Mouse (Mus musculus) E14TG2a.4 (cell line): ENCODE data around the gene Adamtsl4.
"Not testable (repeated sequence)": the region's sequence is repeated elsewhere in the genome, so short reads cannot be mapped to it uniquely, and the experiment has no call there.

ENCODE experiments used
- H3K27me3 ChIP-seq: 2 replicates; pipeline ENCODE4 v1.6.1; 2014; ENCODE audit warnings: low read length, control low read depth; ENCODE audit not compliant: insufficient read depth
- H3K36me3 ChIP-seq: 2 replicates; pipeline ENCODE4 v1.6.1; 2014; ENCODE audit warnings: low read length, control low read depth; ENCODE audit not compliant: insufficient read depth
- H3K4me1 ChIP-seq: replicated peaks from 2 replicates; pipeline ENCODE4 v1.6.1; 2014; ENCODE audit warnings: low read depth, low read length, control low read depth
- H3K4me3 ChIP-seq: replicated peaks from 2 replicates; pipeline ENCODE4 v1.5.1; 2014; ENCODE audit warnings: mild to moderate bottlenecking, low read length
- H3K9me3 ChIP-seq: 2 replicates; pipeline ENCODE4 v1.6.1; 2014; ENCODE audit warnings: low read length, control low read depth
- CTCF ChIP-seq: conservative IDR thresholded peaks from 2 replicates; pipeline ENCODE4 v1.5.1; 2014; ENCODE audit warnings: low read length
- NANOG ChIP-seq: IDR thresholded peaks from 2 replicates; pipeline ENCODE4 v1.6.1; 2014; ENCODE audit warnings: borderline replicate concordance, low read length, mixed read lengths
- POU5F1 ChIP-seq: IDR thresholded peaks from 2 replicates; pipeline ENCODE4 v1.6.1; 2014; ENCODE audit warnings: low read length, borderline replicate concordance

Gene Adamtsl4

DNA sequence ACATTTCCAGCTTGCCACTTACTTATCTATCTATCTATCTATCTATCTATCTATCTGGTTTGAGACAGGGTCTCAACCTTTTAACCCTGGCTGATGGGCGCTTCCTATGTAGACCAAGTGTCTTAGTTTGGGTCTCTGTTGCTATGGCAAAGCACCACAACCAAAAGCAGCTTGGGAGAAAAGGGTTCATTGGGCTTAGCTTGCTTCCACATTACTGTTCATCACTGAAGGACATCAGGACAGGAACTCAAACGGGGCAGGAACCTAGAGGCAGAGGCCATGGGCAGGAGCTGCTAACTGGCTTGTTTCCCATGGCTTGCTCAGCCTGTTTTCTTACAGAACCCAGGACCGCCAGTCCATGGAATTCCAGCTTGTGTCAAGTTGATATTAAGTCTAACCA lies 30.6 kb downstream of the Adamtsl4 start:
- no peak for TF ChIP-seq NANOG
- no peak for TF ChIP-seq POU5F1
- no peak for TF ChIP-seq CTCF
- H3K4me1 ChIP-seq, result peaks cover 51% of the 10 kb centered on the region
- peaks cover 39% of the 10 kb centered on the region for H3K36me3 ChIP-seq
- no peaks in the 10 kb centered on the region for H3K9me3 ChIP-seq
- H3K4me3 ChIP-seq, result peak overlapping the region; percentile 93
- no peaks in the 10 kb centered on the region for H3K27me3 ChIP-seq

DNA sequence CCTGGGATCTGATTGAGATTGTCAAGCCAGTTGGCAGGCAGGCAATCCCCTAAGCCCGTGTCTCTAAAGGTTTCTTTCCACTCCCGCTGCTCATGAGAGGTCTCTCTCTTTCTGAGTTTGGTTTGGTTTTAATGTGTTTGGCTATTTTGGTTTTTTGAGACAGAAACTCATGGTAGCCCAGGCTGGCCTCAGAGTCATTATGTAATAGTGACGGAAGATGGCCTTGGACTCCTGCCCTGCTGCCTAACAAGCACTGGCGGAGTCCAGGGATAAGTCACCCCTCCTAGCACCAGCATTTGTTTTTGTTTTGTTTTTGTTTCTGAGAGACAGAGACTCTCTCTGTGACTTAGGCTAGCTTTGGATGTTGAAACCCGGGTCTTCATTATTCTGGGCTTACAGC lies 32.3 kb downstream of the Adamtsl4 start:
- H3K9me3 ChIP-seq, result no peaks in the 10 kb centered on the region
- H3K4me1 ChIP-seq, result peaks cover 68% of the 10 kb centered on the region
- no peak for TF ChIP-seq CTCF
- TF ChIP-seq POU5F1, result no peak
- TF ChIP-seq NANOG, result no peak
- H3K36me3 ChIP-seq, result peaks cover 22% of the 10 kb centered on the region
- no peaks in the 10 kb centered on the region for H3K27me3 ChIP-seq
- H3K4me3 ChIP-seq, result peak overlapping the region; percentile 29; the same call in 1 of the 2 replicates

DNA sequence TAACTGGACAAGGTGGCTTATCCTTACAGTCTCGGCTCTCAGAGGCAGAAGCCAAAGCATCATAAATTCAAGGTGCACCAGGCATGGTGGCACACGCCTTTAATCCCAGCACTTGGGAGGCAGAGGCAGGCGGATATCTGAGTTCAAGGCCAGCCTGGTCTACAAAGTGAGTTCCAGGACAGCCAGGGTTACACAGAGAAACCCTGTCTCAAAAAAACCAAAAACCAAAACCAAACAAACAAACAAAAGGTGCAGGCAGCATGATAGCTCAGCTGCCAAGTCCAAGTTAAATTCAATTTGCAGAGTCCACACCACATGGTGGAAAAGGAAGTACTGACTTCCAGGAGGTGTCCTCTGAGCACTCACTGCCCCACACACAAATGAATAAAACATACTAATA lies 33.3 kb downstream of the Adamtsl4 start:
- Histone ChIP-seq H3K4me3 (peak overlapping the region; percentile 67), H3K36me3 (peaks cover 11% of the 10 kb centered on the region; the same call in 1 of the 2 replicates), H3K4me1 (peaks cover 78% of the 10 kb centered on the region)
- H3K9me3 ChIP-seq, H3K27me3 ChIP-seq: not testable (repeated sequence)

DNA sequence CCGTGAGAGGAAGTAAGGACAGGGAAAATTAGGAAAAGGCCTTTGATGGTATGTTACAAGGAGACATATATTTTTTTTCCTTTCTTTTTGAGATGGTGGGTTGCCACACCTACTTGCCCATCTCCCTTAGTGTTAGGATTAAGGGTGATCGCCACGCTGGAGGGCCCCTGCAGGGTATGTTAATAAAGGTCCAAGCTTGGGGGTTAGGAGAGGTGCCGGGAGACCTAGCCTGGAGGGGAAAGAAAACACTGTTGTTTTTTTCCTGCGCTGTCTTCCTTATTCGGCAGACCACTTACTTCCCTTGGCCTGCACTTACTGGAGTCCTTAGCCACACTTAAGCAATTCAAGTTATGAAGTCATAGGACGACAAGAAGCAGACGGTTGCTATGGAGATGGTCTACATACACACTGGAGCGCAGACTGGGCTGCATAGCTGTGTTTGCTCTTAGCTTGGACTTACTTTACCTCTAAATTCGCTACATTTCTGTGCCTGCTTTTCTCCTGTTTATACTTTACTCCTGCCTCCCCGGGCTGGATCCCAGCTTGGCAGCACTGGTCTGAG lies 34.2 kb downstream of the Adamtsl4 start:
- TF ChIP-seq NANOG (no peak), POU5F1 (no peak), CTCF (no peak)
- Histone ChIP-seq H3K36me3 (peaks cover 11% of the 10 kb centered on the region; the same call in 1 of the 2 replicates), H3K4me3 (peak overlapping the region; percentile 67), H3K27me3 (no peaks in the 10 kb centered on the region), H3K9me3 (no peaks in the 10 kb centered on the region), H3K4me1 (peaks cover 86% of the 10 kb centered on the region)

DNA sequence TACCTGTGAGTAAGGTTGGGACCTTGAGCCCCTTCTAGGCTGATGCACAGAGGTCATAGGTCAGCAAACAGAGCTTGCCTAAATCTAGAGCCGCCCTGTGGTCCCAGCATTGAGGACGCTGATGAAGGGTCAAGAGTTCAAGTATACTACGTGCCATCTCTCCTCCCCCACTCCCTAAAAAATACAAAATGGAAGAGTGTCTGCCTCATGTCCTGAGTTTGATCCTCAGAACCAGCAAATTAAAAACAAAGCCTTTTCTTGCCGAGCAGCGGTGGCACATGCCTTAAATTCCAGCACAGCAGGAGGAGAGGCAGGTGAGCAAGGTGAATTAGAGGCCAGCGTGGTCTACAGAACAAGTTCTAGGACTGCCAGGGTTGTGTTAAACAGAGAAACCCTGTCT lies 34.8 kb downstream of the Adamtsl4 start:
- TF ChIP-seq NANOG (peak; percentile 33; the same call in 1 of the 2 replicates), POU5F1 (no peak)
- Histone ChIP-seq H3K4me1 (peaks cover 93% of the 10 kb centered on the region), H3K9me3 (no peaks in the 10 kb centered on the region), H3K27me3 (no peaks in the 10 kb centered on the region), H3K4me3 (peak overlapping the region; percentile 70), H3K36me3 (peaks cover 11% of the 10 kb centered on the region; the same call in 1 of the 2 replicates)

DNA sequence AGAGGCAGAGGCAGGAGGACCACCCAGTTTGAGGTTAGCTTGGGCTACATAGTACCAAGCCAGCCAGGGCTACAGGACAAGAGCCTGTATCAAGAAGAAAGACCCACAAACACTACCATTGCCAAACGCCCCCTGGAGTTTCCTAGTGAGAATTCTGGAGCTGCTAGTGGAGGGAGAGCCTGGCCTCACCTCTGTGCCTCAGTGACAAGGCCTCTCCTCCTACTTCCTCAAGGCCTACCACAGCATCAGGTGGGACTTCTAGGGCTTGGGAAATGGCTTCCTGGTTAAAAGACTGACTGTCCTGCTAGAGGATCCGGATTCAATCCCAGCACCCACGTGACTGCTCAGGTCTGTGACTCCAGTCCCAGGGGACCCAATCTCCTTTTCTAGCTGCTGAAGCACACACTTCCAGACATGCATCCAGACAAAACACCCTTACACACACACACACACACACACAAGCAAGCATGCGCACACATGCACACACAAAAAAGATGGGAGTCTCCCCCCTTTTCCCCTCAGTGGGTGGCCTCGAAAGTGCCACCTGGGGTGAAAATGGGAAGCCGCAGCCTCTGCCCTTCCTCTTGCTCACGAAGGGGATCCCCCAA lies 35.4 kb downstream of the Adamtsl4 start:
- no peaks in the 10 kb centered on the region for H3K9me3 ChIP-seq
- TF ChIP-seq POU5F1 (no peak), NANOG (no peak), CTCF (no peak; the same call in 1 of the 2 replicates)
- H3K4me1 ChIP-seq, result peaks cover 93% of the 10 kb centered on the region
- H3K27me3 ChIP-seq, result no peaks in the 10 kb centered on the region
- peaks cover 7% of the 10 kb centered on the region; the same call in 1 of the 2 replicates for H3K36me3 ChIP-seq
- H3K4me3 ChIP-seq, result peak overlapping the region; percentile 70

DNA sequence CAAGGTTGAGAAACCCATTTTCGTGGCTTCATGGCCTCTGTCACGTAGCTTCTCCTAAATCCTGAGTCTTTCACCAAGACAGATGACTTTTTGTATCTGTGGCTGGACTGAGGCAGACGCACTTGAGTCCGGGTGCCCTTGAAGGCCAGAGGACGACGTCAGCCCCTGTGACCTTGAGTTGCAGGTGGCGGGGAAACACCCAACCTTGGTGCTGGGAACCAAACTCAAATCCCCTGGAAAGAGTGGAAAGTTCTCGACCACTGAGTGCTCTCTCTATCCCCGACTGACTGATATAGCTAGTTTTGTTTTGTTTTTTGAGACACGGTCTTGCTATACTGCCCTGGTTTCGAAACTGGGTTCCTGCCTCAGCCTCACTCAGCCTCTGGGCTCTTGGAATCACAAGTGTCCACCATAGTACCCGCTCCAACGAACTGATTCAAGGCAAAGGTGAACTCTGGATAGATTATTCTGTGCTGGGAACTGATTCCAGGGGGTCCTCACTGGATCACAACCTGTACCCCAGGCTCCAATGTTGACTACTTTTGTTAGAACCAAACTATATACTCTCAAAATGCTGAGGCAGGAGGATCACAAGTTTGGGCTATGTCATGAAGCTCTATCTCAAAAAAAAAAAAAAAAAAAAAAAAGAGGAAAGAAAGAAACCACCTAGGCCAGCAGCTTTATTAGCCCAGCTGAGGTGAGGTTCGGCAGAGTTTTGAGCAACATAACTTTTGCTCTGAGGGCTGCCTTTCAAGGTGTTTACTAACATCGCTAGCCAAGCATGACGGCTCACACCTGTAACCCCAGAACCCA lies 36.1 kb downstream of the Adamtsl4 start:
- Histone ChIP-seq H3K4me1 (peaks cover 92% of the 10 kb centered on the region), H3K36me3 (0 out of 2 replicates have a peak, but pooled peaks cover 4% of the 10 kb centered on the region), H3K27me3 (no peaks in the 10 kb centered on the region), H3K4me3 (peak overlapping the region; percentile 70), H3K9me3 (no peaks in the 10 kb centered on the region)
- TF ChIP-seq NANOG (no peak), CTCF (no peak), POU5F1 (no peak)

DNA sequence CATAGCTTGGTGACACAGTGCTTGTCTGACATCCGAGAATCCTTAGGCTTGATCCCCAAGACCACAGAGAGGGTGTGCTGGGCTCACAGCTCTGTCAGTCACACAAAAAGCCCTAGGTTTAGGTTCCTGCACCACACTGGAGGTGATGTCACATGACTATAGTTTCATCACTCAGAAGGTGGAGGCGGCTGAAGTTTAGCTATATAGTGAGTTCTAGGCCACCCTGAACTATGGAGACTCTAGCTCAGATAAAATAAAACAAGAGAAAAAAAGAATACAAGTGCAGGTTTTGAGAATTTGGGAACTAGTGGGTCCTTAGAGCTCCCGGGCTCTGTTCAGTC lies 36.7 kb downstream of the Adamtsl4 start:
- Histone ChIP-seq H3K36me3 (0 out of 2 replicates have a peak, but pooled peaks cover 4% of the 10 kb centered on the region), H3K4me3 (peak overlapping the region; percentile 70), H3K4me1 (peaks cover 93% of the 10 kb centered on the region), H3K27me3 (no peaks in the 10 kb centered on the region), H3K9me3 (no peaks in the 10 kb centered on the region)
- TF ChIP-seq NANOG (no peak), CTCF (no peak), POU5F1 (no peak)
